Mouse (Mus musculus): ENCODE measurements around the gene Ltbp1.

GRCm38 (mm10) chr17:75119422-75119821 lies 114.1 kb downstream of the Ltbp1 start:
- TF ChIP-seq POLR2A (IDR thresholded peaks at IDR 0.05; ENCODE audit: borderline replicate concordance, control insufficient read depth, low read depth, low read length) (no peak), CTCF (IDR thresholded peaks at IDR 0.05; ENCODE audit: control insufficient read depth, insufficient read depth, low read length) (no peak)
